15 mouse cellular contexts compared by ENCODE assay signal in genomic region chr9:62250296-62250695, GRCm38 (mm10). TPM values are rescaled to one million over a fixed set of nuclear protein-coding genes. Genes with fewer than 3 reads are reported as not detected.
"Had no signal": no experiment of that assay in that cellular context is flagged by ENCODE, and none has a peak within 500 bp of the region (broad histone marks: within the 10 kb centered on the region; RNA-seq: fewer than 3 reads in every experiment).

No protein-coding gene starts in this region.

- DNase-seq: lung, adult 18-20 months; lung, embryonic 14.5 days; lung, postnatal 10 days; lung, postnatal 4 days; midbrain, embryonic 14.5 days; retina, postnatal 1 day; right cerebral cortex, adult 18-20 months; right cerebral cortex, postnatal 25 days; right cerebral cortex, postnatal 4 days; spleen, adult 18-20 months; thymus, adult 18-20 months; thymus, postnatal 14 days; thymus, postnatal 36 days had no signal

RNA-seq across cellular contexts. Expression of gene Spesp1, which starts 31.7 kb away (rescaled TPM):
- total RNA-seq: megakaryocyte, adult 5-6 weeks; megakaryocyte-erythroid progenitor cell, adult 5-6 weeks had no signal
